Mouse (Mus musculus) ES-E14 (cell line): Measurements from ENCODE around the gene Adipor1.

Experiments used
- HCFC1 ChIP-seq: IDR thresholded peaks from 2 replicates; pipeline ENCODE4 v1.6.1; 2012; ENCODE audit warnings: low read length, inconsistent platforms, borderline replicate concordance; ENCODE audit not compliant: insufficient read depth
- MAFK ChIP-seq: IDR thresholded peaks from 2 replicates; pipeline ENCODE4 v1.6.1; 2014; ENCODE audit warnings: mild to moderate bottlenecking, low read depth, low read length, inconsistent platforms; ENCODE audit not compliant: insufficient read depth
- ZC3H11A ChIP-seq: IDR thresholded peaks from 2 replicates; pipeline ENCODE4 v1.6.1; 2012; ENCODE audit warnings: low read depth, mild to moderate bottlenecking, inconsistent platforms, low read length, borderline replicate concordance
- ZNF384 ChIP-seq: IDR thresholded peaks from 2 replicates; pipeline ENCODE4 v1.6.1; 2012; ENCODE audit warnings: low read depth, low read length, inconsistent platforms

DNA sequence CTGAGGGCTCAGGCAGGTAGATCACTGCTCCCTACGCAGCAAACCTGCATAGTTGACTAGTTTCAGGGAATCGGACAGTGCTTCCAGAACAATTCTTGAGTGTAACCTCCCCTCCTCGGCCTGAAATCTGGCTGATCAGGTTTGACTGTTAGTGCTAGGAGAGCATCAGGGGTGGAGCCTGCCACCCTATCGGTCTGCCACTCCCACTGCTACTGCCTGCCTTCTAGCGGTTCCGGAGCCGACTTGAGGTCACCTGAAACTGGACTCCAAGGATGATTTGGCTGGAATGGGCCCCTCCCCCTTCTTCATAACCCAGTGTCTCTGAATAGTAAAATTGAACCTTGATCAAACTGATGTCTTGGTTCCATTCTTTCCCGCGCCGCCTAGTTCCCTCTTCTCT, 17.8 kb downstream of the Adipor1 start:
- TF ChIP-seq HCFC1 (no peak), MAFK (no peak), ZC3H11A (no peak), ZNF384 (no peak)
